Mouse (Mus musculus) hindbrain, embryonic 12.5 days (tissue): ENCODE data around the gene Crip3. TPM values are rescaled to one million over a fixed set of nuclear protein-coding genes. Genes with fewer than 3 reads are reported as not detected.

Source experiments
- ATAC-seq: fragments of 200-750 bp; cut with Nextera tagmentation; 2 replicates; pipeline ENCODE4 v1.8.0; 2017; ENCODE audit warnings: moderate TSS enrichment; ENCODE audit not compliant: low FRiP score
- H3K27ac ChIP-seq: fragments of 300-500 bp; sonication (generic); 2 replicates; pipeline ENCODE4 v1.5.1; 2016; ENCODE audit warnings: mild to moderate bottlenecking
- H3K27me3 ChIP-seq: fragments of 300-500 bp; sonication (generic); 2 replicates; pipeline ENCODE4 v1.6.1; 2016; ENCODE audit warnings: mild to moderate bottlenecking
- H3K36me3 ChIP-seq: fragments of 300-500 bp; sonication (generic); 2 replicates; pipeline ENCODE4 v1.6.1; 2016; ENCODE audit warnings: mild to moderate bottlenecking
- H3K4me1 ChIP-seq: fragments of 300-500 bp; sonication (generic); 2 replicates; pipeline ENCODE4 v1.6.1; 2016
- H3K4me2 ChIP-seq: fragments of 300-500 bp; sonication (generic); replicated peaks from 2 replicates; pipeline ENCODE4 v1.6.1; 2016; ENCODE audit warnings: mild to moderate bottlenecking
- H3K4me3 ChIP-seq: fragments of 300-500 bp; sonication (generic); 2 replicates; pipeline ENCODE4 v1.5.1; 2016; ENCODE audit warnings: mild to moderate bottlenecking
- H3K9ac ChIP-seq: fragments of 300-500 bp; sonication (generic); 2 replicates; pipeline ENCODE4 v1.6.1; 2016; ENCODE audit warnings: mild to moderate bottlenecking, moderate library complexity
- H3K9me3 ChIP-seq: fragments of 300-500 bp; sonication (generic); replicated peaks from 2 replicates; pipeline ENCODE4 v1.6.1; 2016; ENCODE audit warnings: mild to moderate bottlenecking
- WGBS: fragments of 180-500 bp; shearing (Covaris S2); methylation state at CpG from one replicate; pipeline ENCODE4 v1.1.7; 2016; 5-methylcytosine and 5-hydroxymethylcytosine counted together
- polyA plus RNA-seq: library from polyadenylated mRNA; unstranded; fragments of >200 nt; fragmentation: Nextera tagmentation; extraction: Ambion mirVana; gene quantifications from 2 replicates; pipeline ENCODE4 v1.2.1, GENCODE M21; 2016

The Crip3 gene
- polyA plus RNA-seq, 1 experiment from 2014 or later: 0.57 TPM

DNA sequence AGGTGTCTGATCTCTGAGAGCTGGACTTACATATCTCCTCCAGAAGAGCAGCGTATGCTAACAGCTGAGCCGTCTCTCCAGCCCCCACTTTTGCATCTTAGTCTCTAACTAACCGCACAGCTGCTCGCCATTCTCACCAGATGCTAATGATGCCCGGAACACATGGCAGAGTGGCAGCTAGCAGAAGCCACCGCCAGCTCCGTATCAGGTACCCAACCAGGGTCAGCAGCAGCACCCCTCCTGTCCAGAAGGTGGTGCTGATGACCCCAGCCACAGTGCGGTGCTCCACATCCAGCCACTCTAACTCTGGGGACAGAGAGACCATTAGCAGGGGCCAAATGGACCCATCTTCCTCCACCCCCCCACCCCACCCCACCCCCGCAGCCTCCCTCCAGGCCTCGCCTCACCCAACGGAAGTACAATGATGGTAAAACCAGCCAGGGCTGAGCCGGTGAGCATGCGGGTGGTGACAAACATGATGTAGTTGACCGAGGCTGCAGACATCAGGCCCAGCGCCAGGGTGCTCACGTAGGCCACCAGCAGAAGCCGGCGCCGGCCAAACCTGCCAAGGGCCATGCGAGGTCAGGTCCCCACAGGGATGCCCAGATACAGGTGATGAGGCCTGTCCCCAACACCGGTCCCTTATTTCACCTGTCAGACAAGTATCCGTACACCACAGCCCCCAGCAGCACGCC is 8.1 kb downstream of the Crip3 start:
- H3K36me3 ChIP-seq: no peaks in the 10 kb centered on the region
- H3K27me3 ChIP-seq: peaks cover 13% of the 10 kb centered on the region
- ATAC-seq: peak; percentile 68
- H3K4me1 ChIP-seq: peaks cover 10% of the 10 kb centered on the region
- no peak overlapping the region for H3K9ac ChIP-seq
- H3K4me3 ChIP-seq: no peak overlapping the region
- H3K9me3 ChIP-seq: no peaks in the 10 kb centered on the region
- peak overlapping the region; percentile 28 for H3K4me2 ChIP-seq
- no peak overlapping the region for H3K27ac ChIP-seq
- 23% methylated on average over 23 of the region's 23 CpGs for WGBS

DNA sequence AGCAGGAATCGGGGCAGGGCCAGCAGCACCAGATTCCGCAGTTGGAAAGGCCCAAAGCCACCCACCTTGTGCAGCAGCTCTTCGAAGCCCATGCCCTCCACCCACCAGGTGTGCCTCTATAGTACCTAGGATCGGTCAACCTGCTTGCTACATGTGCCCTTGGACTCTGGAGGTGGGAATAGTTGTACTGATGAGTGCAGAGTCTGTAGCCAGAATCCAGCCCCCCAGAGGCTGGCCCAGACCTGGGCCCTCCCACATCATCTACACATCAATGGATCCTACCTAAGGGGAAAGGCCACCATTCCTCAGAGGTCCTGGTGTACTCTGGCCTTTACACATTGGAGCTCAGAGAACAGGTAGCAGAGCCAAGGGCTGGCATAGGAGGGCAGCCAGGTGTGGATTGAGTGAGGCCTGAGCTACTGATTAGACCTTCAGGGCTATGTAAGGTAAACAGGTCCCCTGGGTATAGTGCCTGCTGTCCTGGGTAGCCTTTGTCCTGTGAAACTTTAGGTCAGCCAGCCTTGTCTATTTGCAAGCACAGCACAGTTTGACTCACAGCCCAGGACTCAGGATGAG is 9.7 kb downstream of the Crip3 start, which contains the start of gene Slc22a7:
Gene Slc22a7 (minus strand): TSS at position 160 of the 576 bp plus-strand sequence.
- H3K27me3 ChIP-seq: peaks cover 27% of the 10 kb centered on the region
- no peak within 1 kb of the TSS for H3K4me3 ChIP-seq
- 73% methylated on average over 4 of the region's 4 CpGs for WGBS
- H3K4me2 ChIP-seq: no peak within 1 kb of the TSS
- no peaks in the 10 kb centered on the region for H3K36me3 ChIP-seq
- H3K9me3 ChIP-seq: no peaks in the 10 kb centered on the region
- ATAC-seq: no peak
- no peak within 1 kb of the TSS for H3K9ac ChIP-seq
- no peak within 1 kb of the TSS for H3K27ac ChIP-seq
- H3K4me1 ChIP-seq: peaks cover 16% of the 10 kb centered on the region

GRCm38 (mm10) chr17:46439176-46439575 is 10.4 kb downstream of the Crip3 start:
- H3K27ac ChIP-seq: no peak overlapping the region
- H3K9me3 ChIP-seq: no peaks in the 10 kb centered on the region
- no peak overlapping the region for H3K4me3 ChIP-seq
- no peak overlapping the region for H3K4me2 ChIP-seq
- ATAC-seq: no peak
- peaks cover 35% of the 10 kb centered on the region for H3K27me3 ChIP-seq
- 95% methylated on average over 10 of the region's 10 CpGs for WGBS
- H3K9ac ChIP-seq: no peak overlapping the region
- H3K4me1 ChIP-seq: peaks cover 14% of the 10 kb centered on the region
- H3K36me3 ChIP-seq: no peaks in the 10 kb centered on the region

DNA sequence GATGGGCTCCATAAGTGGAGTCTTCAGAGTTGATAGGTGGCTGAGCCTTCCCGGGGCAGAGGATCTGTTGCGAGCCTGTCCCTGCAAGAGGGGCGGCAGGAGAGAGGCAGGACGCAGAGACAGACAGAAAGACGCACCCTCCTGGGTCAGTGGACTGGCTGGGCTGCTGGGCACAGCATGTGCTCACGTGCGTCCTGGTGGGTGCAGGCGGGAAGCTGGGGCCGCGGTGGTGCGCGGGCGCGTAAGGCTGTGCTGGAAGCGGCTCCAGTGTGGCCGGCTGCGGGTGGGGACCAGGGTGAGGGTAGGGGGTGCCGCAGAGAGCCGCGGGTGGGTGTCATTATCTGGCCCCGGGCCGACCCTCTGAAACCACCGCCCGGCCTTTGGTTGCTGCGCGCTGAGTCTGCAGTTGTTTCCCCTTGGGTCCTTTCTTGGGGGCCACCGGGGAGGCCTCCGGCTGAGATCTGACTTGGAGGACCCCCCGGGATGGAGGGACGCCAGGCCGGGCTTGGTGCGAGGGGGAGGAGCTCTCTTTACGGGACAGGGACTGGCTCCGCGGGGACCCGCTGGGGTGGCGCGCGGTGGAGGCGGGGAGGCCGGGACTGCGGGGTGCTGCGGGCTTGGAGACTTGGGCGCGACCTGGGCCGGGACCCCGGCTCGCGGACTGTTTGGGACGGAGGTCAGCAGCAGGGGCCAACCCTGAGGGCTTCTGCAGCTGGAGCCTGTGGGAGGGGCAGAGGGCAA is 16.3 kb downstream of the Crip3 start:
- no peak for ATAC-seq
- no peaks in the 10 kb centered on the region for H3K36me3 ChIP-seq
- H3K9ac ChIP-seq: peak overlapping the region; percentile 32
- H3K4me3 ChIP-seq: peak overlapping the region; percentile 11
- no peak overlapping the region for H3K27ac ChIP-seq
- H3K4me1 ChIP-seq: peaks cover 16% of the 10 kb centered on the region
- H3K27me3 ChIP-seq: peaks cover 63% of the 10 kb centered on the region
- 3% methylated on average over 50 of the region's 50 CpGs for WGBS
- H3K9me3 ChIP-seq: no peaks in the 10 kb centered on the region
- peak overlapping the region; percentile 46 for H3K4me2 ChIP-seq

- Histone ChIP-seq H3K4me3 (no peak overlapping the region), H3K4me2 (no peak overlapping the region), H3K36me3 (peaks cover 4% of the 10 kb centered on the region; the same call in 1 of the 2 replicates), H3K9ac (no peak overlapping the region), H3K27ac (no peak overlapping the region), H3K27me3 (peaks cover 63% of the 10 kb centered on the region), H3K9me3 (no peaks in the 10 kb centered on the region), H3K4me1 (peaks cover 16% of the 10 kb centered on the region)
- ATAC-seq: no peak
- 90% methylated on average over 16 of the region's 16 CpGs for WGBS
Observed at GRCm38 (mm10) chr17:46446264-46446663, 17.5 kb downstream of the Crip3 start.

DNA sequence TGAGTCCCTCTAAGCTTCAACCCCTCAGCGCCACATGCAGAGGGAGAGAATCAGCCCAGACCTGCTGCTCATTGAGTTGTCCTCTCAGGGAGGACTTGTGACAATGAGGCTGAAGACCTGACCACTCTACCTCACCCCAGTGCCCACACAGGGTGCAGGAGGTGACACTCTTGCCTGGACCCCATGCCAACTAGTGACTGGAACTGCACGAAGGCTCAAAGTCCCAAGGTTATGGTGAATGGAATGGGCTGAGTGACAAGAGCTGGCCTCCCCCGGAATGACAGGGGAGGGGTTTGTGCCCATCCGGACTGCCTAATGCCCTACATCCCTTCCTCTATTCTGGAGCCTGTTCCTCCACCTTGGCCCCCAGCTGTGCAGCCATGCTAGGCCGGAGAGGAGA is 24.0 kb downstream of the Crip3 start:
- no peak for ATAC-seq
- Histone ChIP-seq H3K4me1 (peaks cover 39% of the 10 kb centered on the region), H3K27ac (no peak overlapping the region), H3K27me3 (peaks cover 53% of the 10 kb centered on the region), H3K36me3 (peaks cover 4% of the 10 kb centered on the region; the same call in 1 of the 2 replicates), H3K9ac (no peak overlapping the region), H3K4me2 (no peak overlapping the region), H3K9me3 (no peaks in the 10 kb centered on the region), H3K4me3 (no peak overlapping the region)
- 33% methylated on average over 5 of the region's 5 CpGs for WGBS

DNA sequence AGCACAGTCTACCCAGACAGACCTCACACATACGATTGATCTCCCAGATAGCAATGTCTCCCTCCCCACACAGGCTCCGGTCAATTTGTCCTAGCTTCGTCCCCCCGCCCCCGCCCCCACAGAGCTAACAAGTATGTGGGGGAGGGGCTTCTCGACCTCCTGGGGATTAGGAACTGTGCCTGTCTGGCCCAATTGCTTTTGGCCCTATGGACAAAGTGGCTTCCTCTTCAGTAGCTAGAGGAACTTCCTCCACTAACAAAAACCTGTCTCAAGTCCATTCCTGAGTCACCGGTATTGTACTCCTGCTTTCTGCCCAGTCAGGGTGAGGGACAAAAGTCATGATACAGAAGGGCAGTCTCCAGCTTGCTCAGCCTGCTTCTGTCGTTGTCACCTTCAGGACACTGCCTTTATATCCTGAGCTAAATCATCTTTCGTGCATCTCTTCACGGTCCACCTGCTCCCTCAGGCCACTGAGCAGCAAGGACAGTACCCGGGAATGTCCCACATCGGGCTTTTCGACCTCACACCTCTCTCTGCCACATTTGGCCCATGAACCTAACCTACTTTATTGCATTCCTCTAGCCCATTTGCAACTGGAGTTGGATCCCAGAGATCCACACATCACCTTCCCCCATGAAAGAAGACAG is 24.7 kb downstream of the Crip3 start:
- Histone ChIP-seq H3K4me1 (peaks cover 39% of the 10 kb centered on the region), H3K27me3 (peaks cover 57% of the 10 kb centered on the region), H3K4me3 (no peak overlapping the region), H3K4me2 (peak overlapping the region; percentile 56), H3K9ac (peak overlapping the region; percentile 37; the same call in 1 of the 2 replicates), H3K27ac (peak overlapping the region; percentile 46), H3K36me3 (peaks cover 4% of the 10 kb centered on the region; the same call in 1 of the 2 replicates), H3K9me3 (no peaks in the 10 kb centered on the region)
- ATAC-seq: no peak
- 6% methylated on average over 13 of the region's 13 CpGs for WGBS

GRCm38 (mm10) chr17:46453970-46454411 is 25.3 kb downstream of the Crip3 start:
- peaks cover 39% of the 10 kb centered on the region for H3K4me1 ChIP-seq
- peak overlapping the region; percentile 46 for H3K27ac ChIP-seq
- peak overlapping the region; percentile 56 for H3K4me2 ChIP-seq
- H3K4me3 ChIP-seq: peak overlapping the region; percentile 23
- peak; percentile 39 for ATAC-seq
- peaks cover 4% of the 10 kb centered on the region; the same call in 1 of the 2 replicates for H3K36me3 ChIP-seq
- peak overlapping the region; percentile 37 for H3K9ac ChIP-seq
- H3K9me3 ChIP-seq: no peaks in the 10 kb centered on the region
- WGBS: 0% methylated on average over 26 of the region's 26 CpGs
- H3K27me3 ChIP-seq: peaks cover 62% of the 10 kb centered on the region

GRCm38 (mm10) chr17:46454539-46454938 is 25.8 kb downstream of the Crip3 start:
- H3K9me3 ChIP-seq: no peaks in the 10 kb centered on the region
- peak overlapping the region; percentile 26 for H3K4me3 ChIP-seq
- H3K4me1 ChIP-seq: peaks cover 39% of the 10 kb centered on the region
- no peak overlapping the region for H3K27ac ChIP-seq
- H3K36me3 ChIP-seq: peaks cover 5% of the 10 kb centered on the region; the same call in 1 of the 2 replicates
- H3K9ac ChIP-seq: peak overlapping the region; percentile 44
- H3K4me2 ChIP-seq: peak overlapping the region; percentile 56
- H3K27me3 ChIP-seq: peaks cover 67% of the 10 kb centered on the region
- WGBS: 1% methylated on average over 9 of the region's 9 CpGs
- ATAC-seq: peak; percentile 26

DNA sequence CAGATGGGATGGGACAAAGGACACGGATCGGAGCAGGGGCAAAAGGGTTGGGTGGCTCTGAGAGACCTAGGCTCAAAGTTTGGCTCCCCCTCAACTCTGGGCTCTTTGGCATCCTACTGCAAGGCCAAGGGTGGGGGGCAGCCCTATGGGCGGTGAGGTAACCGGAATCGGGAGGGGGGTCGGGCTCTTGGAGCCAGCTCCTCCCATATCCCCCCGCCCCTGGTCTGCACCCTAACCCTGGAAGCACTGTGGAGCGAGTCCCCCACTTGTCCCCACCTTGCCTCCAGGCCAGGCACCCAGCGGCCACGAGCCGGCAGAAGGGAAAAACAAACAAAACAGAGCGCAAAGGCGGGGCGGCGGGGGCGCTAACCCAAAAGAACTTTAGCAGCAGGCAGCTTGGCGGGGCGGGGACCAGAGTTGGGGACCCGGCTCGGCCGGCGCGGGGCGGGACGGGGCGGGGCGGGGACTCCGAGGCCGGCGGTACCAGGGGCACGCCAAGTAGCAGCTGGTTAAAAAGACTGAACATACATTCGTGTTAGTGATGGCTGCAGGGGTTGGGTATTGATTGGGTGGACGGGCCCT is 26.5 kb downstream of the Crip3 start:
- Histone ChIP-seq H3K27me3 (peaks cover 74% of the 10 kb centered on the region), H3K9me3 (no peaks in the 10 kb centered on the region), H3K9ac (peak overlapping the region; percentile 44), H3K4me2 (peak overlapping the region; percentile 56), H3K4me3 (peak overlapping the region; percentile 26), H3K27ac (0 out of 2 replicates have a peak overlapping the region, but pooled peaks have one; percentile 7), H3K36me3 (peaks cover 11% of the 10 kb centered on the region), H3K4me1 (peaks cover 39% of the 10 kb centered on the region)
- 2% methylated on average over 33 of the region's 33 CpGs for WGBS
- peak; percentile 52 for ATAC-seq

GRCm38 (mm10) chr17:46457791-46458190 is 29.1 kb downstream of the Crip3 start:
- Histone ChIP-seq H3K4me1 (peaks cover 42% of the 10 kb centered on the region), H3K9ac (no peak overlapping the region), H3K27me3 (peaks cover 88% of the 10 kb centered on the region), H3K9me3 (no peaks in the 10 kb centered on the region), H3K4me2 (no peak overlapping the region), H3K36me3 (peaks cover 9% of the 10 kb centered on the region; the same call in 1 of the 2 replicates), H3K4me3 (no peak overlapping the region), H3K27ac (no peak overlapping the region)
- no peak for ATAC-seq
- 13% methylated on average over 10 of the region's 10 CpGs for WGBS
